Mouse (Mus musculus): ENCODE measurements around the gene Itga3. TPM values are rescaled to one million over a fixed set of nuclear protein-coding genes. Genes with fewer than 3 reads are reported as not detected.
A peak's percentile ranks its signal among the peaks of the same experiment; 100 is the strongest.

Gene Itga3
- polyA plus RNA-seq, 1 experiment, result 51.1 TPM

DNA sequence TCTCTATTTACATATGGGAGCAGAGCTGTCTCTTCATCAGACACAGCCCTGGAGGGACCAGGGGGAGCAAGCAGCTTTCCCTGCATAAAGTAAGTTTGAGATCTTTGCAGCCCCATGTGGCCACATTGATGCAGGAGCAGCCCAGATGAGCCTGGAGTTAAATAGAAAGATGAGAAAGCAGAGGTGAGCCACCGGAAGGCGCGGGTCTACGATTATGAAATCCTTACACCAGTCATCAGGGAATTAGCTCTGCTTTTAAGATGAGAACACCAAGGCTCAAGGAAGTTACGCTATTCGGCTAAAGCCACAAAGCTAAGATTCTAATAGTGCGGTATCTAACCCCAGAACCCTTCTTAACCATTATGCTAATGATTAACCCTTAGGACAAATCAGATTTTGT lies 1.4 kb upstream of the Itga3 start:
- Histone ChIP-seq H3K36me3 (ENCODE audit: control insufficient read depth, insufficient read depth) (peaks cover 6% of the 10 kb centered on the region), H3K27me3 (ENCODE audit: control insufficient read depth, insufficient read depth, insufficient read length) (no peaks in the 10 kb centered on the region), H3ac (ENCODE audit: control insufficient read depth, insufficient read length, low read depth) (no peak overlapping the region), H3K79me3 (ENCODE audit: low read depth) (peaks cover 23% of the 10 kb centered on the region), H3K4me3 (ENCODE audit: insufficient read depth, poor library complexity, severe bottlenecking) (no peak overlapping the region), H3K79me2 (ENCODE audit: control insufficient read depth, insufficient read depth) (peaks cover 35% of the 10 kb centered on the region)
- TF ChIP-seq CEBPB (IDR thresholded peaks at IDR 0.05; ENCODE audit: low read depth) (peak; percentile 68), CTCF (IDR thresholded peaks at IDR 0.05; ENCODE audit: control insufficient read depth, insufficient read depth, insufficient read length) (no peak)

GRCm38 (mm10) chr11:95076041-95076535 lies 513 bp downstream of the Itga3 start:
- TF ChIP-seq CTCF (IDR thresholded peaks at IDR 0.05; ENCODE audit: control insufficient read depth, insufficient read depth, insufficient read length) (peak; percentile 23), MYOD1 (IDR thresholded peaks at IDR 0.05; ENCODE audit: control insufficient read depth, insufficient read length, low read depth) (no peak)
- Histone ChIP-seq H3ac (ENCODE audit: control insufficient read depth, insufficient read length, low read depth) (peak overlapping the region; percentile 87), H3K79me3 (ENCODE audit: low read depth) (peaks cover 33% of the 10 kb centered on the region), H3K27me3 (ENCODE audit: control insufficient read depth, insufficient read depth, insufficient read length) (no peaks in the 10 kb centered on the region), H3K79me2 (ENCODE audit: control insufficient read depth, insufficient read depth) (peaks cover 53% of the 10 kb centered on the region), H3K4me3 (ENCODE audit: insufficient read depth, poor library complexity, severe bottlenecking) (peak overlapping the region; percentile 78), H3K36me3 (ENCODE audit: control insufficient read depth, insufficient read depth) (peaks cover 6% of the 10 kb centered on the region)

- TF ChIP-seq FOSL1 (IDR thresholded peaks at IDR 0.05; ENCODE audit: insufficient read depth, low read length, poor library complexity, severe bottlenecking), result no peak
- TF ChIP-seq MYOD1 (IDR thresholded peaks at IDR 0.05; ENCODE audit: control insufficient read depth, insufficient read length, low read depth), result peak; percentile 76
- no peak for TF ChIP-seq USF1 (IDR thresholded peaks at IDR 0.05; ENCODE audit: low read depth)
- TF ChIP-seq CTCF (IDR thresholded peaks at IDR 0.05; ENCODE audit: control insufficient read depth, insufficient read depth, insufficient read length), result no peak
- TF ChIP-seq MAX (IDR thresholded peaks at IDR 0.05), result no peak
- no peak for TF ChIP-seq MYOG (IDR thresholded peaks at IDR 0.05; ENCODE audit: control insufficient read depth, extremely low read depth, insufficient read length)
- TF ChIP-seq CEBPB (IDR thresholded peaks at IDR 0.05; ENCODE audit: low read depth), result no peak
- H3K36me3 ChIP-seq (ENCODE audit: control insufficient read depth, insufficient read depth), result peaks cover 6% of the 10 kb centered on the region
- no peaks in the 10 kb centered on the region for H3K27me3 ChIP-seq (ENCODE audit: control insufficient read depth, insufficient read depth, insufficient read length)
- peaks cover 38% of the 10 kb centered on the region for H3K79me3 ChIP-seq (ENCODE audit: low read depth)
- H3ac ChIP-seq (ENCODE audit: control insufficient read depth, insufficient read length, low read depth), result peak overlapping the region; percentile 87
- peaks cover 60% of the 10 kb centered on the region for H3K79me2 ChIP-seq (ENCODE audit: control insufficient read depth, insufficient read depth)
- peak overlapping the region; percentile 78 for H3K4me3 ChIP-seq (ENCODE audit: insufficient read depth, poor library complexity, severe bottlenecking)
Measured at GRCm38 (mm10) chr11:95075197-95076040, 1.2 kb downstream of the Itga3 start.

GRCm38 (mm10) chr11:95074694-95075093 lies 1.9 kb downstream of the Itga3 start:
- Histone ChIP-seq H3K4me3 (ENCODE audit: insufficient read depth, poor library complexity, severe bottlenecking) (peak overlapping the region; percentile 78), H3K79me2 (ENCODE audit: control insufficient read depth, insufficient read depth) (peaks cover 67% of the 10 kb centered on the region), H3K79me3 (ENCODE audit: low read depth) (peaks cover 41% of the 10 kb centered on the region), H3K27me3 (ENCODE audit: control insufficient read depth, insufficient read depth, insufficient read length) (no peaks in the 10 kb centered on the region), H3ac (ENCODE audit: control insufficient read depth, insufficient read length, low read depth) (no peak overlapping the region), H3K36me3 (ENCODE audit: control insufficient read depth, insufficient read depth) (peaks cover 6% of the 10 kb centered on the region)
- TF ChIP-seq MYOD1 (IDR thresholded peaks at IDR 0.05; ENCODE audit: control insufficient read depth, insufficient read length, low read depth) (no peak), CEBPB (IDR thresholded peaks at IDR 0.05; ENCODE audit: low read depth) (no peak), FOSL1 (IDR thresholded peaks at IDR 0.05; ENCODE audit: insufficient read depth, low read length, poor library complexity, severe bottlenecking) (no peak), USF1 (IDR thresholded peaks at IDR 0.05; ENCODE audit: low read depth) (no peak), CTCF (IDR thresholded peaks at IDR 0.05; ENCODE audit: control insufficient read depth, insufficient read depth, insufficient read length) (no peak), MAX (IDR thresholded peaks at IDR 0.05) (no peak), MYOG (IDR thresholded peaks at IDR 0.05; ENCODE audit: control insufficient read depth, extremely low read depth, insufficient read length) (no peak)

DNA sequence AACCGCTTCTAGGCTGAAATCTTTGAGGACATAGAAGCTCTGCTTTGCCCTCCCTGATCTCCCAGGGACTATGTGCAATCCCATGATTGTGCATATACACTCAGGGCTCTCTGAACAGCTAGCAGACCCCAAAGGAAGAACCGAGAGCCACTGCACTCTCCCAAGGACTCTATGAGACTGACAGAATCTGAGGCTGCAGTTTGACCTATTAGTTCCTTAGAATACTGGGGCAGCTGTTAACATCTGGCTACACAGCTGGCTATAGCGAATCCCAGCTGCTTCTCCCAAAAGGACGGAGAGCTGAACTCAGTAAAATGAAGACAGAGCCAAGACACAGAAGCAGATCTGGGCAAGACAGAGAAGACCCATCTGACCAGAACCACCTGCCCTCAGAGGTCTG lies 2.8 kb downstream of the Itga3 start:
- H3K79me2 ChIP-seq (ENCODE audit: control insufficient read depth, insufficient read depth), result peaks cover 76% of the 10 kb centered on the region
- H3K4me3 ChIP-seq (ENCODE audit: insufficient read depth, poor library complexity, severe bottlenecking), result no peak overlapping the region
- H3ac ChIP-seq (ENCODE audit: control insufficient read depth, insufficient read length, low read depth), result no peak overlapping the region
- peaks cover 45% of the 10 kb centered on the region for H3K79me3 ChIP-seq (ENCODE audit: low read depth)
- TF ChIP-seq MYOG (IDR thresholded peaks at IDR 0.05; ENCODE audit: control insufficient read depth, extremely low read depth, insufficient read length), result no peak
- no peak for TF ChIP-seq FOSL1 (IDR thresholded peaks at IDR 0.05; ENCODE audit: insufficient read depth, low read length, poor library complexity, severe bottlenecking)
- no peak for TF ChIP-seq MYOD1 (IDR thresholded peaks at IDR 0.05; ENCODE audit: control insufficient read depth, insufficient read length, low read depth)
- H3K36me3 ChIP-seq (ENCODE audit: control insufficient read depth, insufficient read depth), result peaks cover 11% of the 10 kb centered on the region
- H3K27me3 ChIP-seq (ENCODE audit: control insufficient read depth, insufficient read depth, insufficient read length), result no peaks in the 10 kb centered on the region

DNA sequence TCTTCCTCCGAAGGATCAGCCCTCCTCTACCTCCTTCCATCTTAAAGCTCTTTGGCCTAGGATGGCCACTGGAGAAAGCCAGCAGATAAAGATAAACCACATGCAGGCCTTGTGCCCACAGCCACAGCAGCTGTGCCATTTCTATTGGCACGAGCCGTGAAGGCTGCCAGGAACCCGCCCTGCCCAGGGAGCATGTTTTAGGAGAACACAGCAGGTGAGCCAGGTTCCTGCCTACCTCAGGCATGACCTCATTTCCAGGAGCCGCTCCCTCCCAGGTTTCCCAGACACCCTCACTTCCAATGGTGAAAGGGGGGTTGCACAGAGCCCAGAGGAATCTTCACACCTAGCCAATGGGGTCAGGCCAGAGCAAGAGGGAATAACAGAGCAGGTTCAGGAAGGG lies 3.8 kb downstream of the Itga3 start:
- Histone ChIP-seq H3K36me3 (ENCODE audit: control insufficient read depth, insufficient read depth) (peaks cover 20% of the 10 kb centered on the region), H3K27me3 (ENCODE audit: control insufficient read depth, insufficient read depth, insufficient read length) (no peaks in the 10 kb centered on the region)

More for the DNA sequence above, 3.8 kb downstream of the Itga3 start:
- Histone ChIP-seq H3K79me3 (ENCODE audit: low read depth) (peaks cover 45% of the 10 kb centered on the region), H3K79me2 (ENCODE audit: control insufficient read depth, insufficient read depth) (peaks cover 82% of the 10 kb centered on the region), H3K4me3 (ENCODE audit: insufficient read depth, poor library complexity, severe bottlenecking) (no peak overlapping the region), H3ac (ENCODE audit: control insufficient read depth, insufficient read length, low read depth) (no peak overlapping the region)
- TF ChIP-seq FOSL1 (IDR thresholded peaks at IDR 0.05; ENCODE audit: insufficient read depth, low read length, poor library complexity, severe bottlenecking) (no peak), MYOD1 (IDR thresholded peaks at IDR 0.05; ENCODE audit: control insufficient read depth, insufficient read length, low read depth) (peak; percentile 78)
